Mouse (Mus musculus): ENCODE data around the gene Mrpl27.

- TF ChIP-seq USF1 (IDR thresholded peaks at IDR 0.05; ENCODE audit: low read depth): no peak
- no peak for TF ChIP-seq MYOG (IDR thresholded peaks at IDR 0.05; ENCODE audit: control insufficient read depth, extremely low read depth, insufficient read length)
- no peak for TF ChIP-seq CTCF (IDR thresholded peaks at IDR 0.05; ENCODE audit: control insufficient read depth, insufficient read depth, insufficient read length)
- no peak for TF ChIP-seq FOSL1 (IDR thresholded peaks at IDR 0.05; ENCODE audit: insufficient read depth, low read length, poor library complexity, severe bottlenecking)
- no peak for TF ChIP-seq MAX (IDR thresholded peaks at IDR 0.05)
These were observed 11.7 kb downstream of the Mrpl27 start for GRCm38 (mm10) chr11:94665281-94665680.
